9 mouse cellular contexts compared by ENCODE assay signal in genomic region chr10:61272089-61272626, GRCm38 (mm10). TPM values are rescaled to one million over a fixed set of nuclear protein-coding genes. Genes with fewer than 3 reads are reported as not detected.
DNase-seq lines count a peak whose midpoint lies in the region; ATAC-seq and TF ChIP-seq lines count a peak whose summit lies in the region.
"Had no signal": no experiment of that assay in that cellular context is flagged by ENCODE, and none has a peak within 500 bp of the region (broad histone marks: within the 10 kb centered on the region; RNA-seq: fewer than 3 reads in every experiment).

No protein-coding gene starts in this region.

- H3K9me3 ChIP-seq in lung, postnatal 0 days (ENCODE audit: low read length) = no peaks in the 10 kb centered on the region
- H3K9me3 ChIP-seq in stomach, embryonic 15.5 days = no peaks in the 10 kb centered on the region

- peak overlapping the region; percentile 90; the same call in 1 of the 2 replicates for H3K4me2 ChIP-seq in lung, postnatal 0 days (replicated peaks; ENCODE audit: low read depth, low read length)
- peak overlapping the region; percentile 93 for H3K4me2 ChIP-seq in stomach, embryonic 15.5 days

- no peak overlapping the region for H3K9ac ChIP-seq in lung, postnatal 0 days (replicated peaks; ENCODE audit: low read depth)
- no peak overlapping the region for H3K9ac ChIP-seq in stomach, embryonic 15.5 days

- no peak overlapping the region for H3K27ac ChIP-seq in lung, postnatal 0 days (ENCODE audit: low read length)
- H3K27ac ChIP-seq in gastrocnemius, adult 2 months = peak overlapping the region; percentile 76
- no peak overlapping the region for H3K27ac ChIP-seq in stomach, embryonic 15.5 days

- H3K27me3 ChIP-seq in lung, postnatal 0 days (replicated peaks; ENCODE audit: insufficient read depth, low read length) = 0 out of 2 replicates have a peak, but pooled peaks cover 5% of the 10 kb centered on the region
- peaks cover 10% of the 10 kb centered on the region; the same call in 1 of the 2 replicates for H3K27me3 ChIP-seq in stomach, embryonic 15.5 days (replicated peaks)

- TF ChIP-seq EP300 in lung, postnatal 0 days (IDR thresholded peaks at IDR 0.05) = no peak

- ATAC-seq in lung, postnatal 0 days = no peak
- no peak for ATAC-seq in stomach, embryonic 15.5 days (ENCODE audit: insufficient read depth, low FRiP score, low read depth)

- no peaks in the 10 kb centered on the region for H3K36me3 ChIP-seq in lung, postnatal 0 days (ENCODE audit: insufficient read depth, low read length)
- H3K36me3 ChIP-seq in stomach, embryonic 15.5 days = no peaks in the 10 kb centered on the region

- no peaks in the 10 kb centered on the region for H3K4me1 ChIP-seq in lung, postnatal 0 days (ENCODE audit: insufficient read depth, low read depth, low read length)
- H3K4me1 ChIP-seq in lung, adult 2 months (ENCODE audit: control insufficient read depth, insufficient read depth, low read length) = peaks cover 4% of the 10 kb centered on the region; the same call in 1 of the 2 replicates
- H3K4me1 ChIP-seq in stomach, embryonic 15.5 days = peaks cover 13% of the 10 kb centered on the region; the same call in 1 of the 2 replicates

- no peak for TF ChIP-seq POLR2A in lung, adult 2 months (IDR thresholded peaks at IDR 0.05; ENCODE audit: borderline replicate concordance, extremely low read depth, low read depth, low read length)

- intact Hi-C loops in gastrocnemius, adult 2 months (cut with DNase I) = no loop called here
- intact Hi-C loops in heart, postnatal 25 days (cut with DNase I) = no loop called here

- H3K4me3 ChIP-seq in lung, postnatal 0 days (ENCODE audit: low read depth, low read length) = no peak overlapping the region
- no peak overlapping the region for H3K4me3 ChIP-seq in lung, adult 2 months (replicated peaks; ENCODE audit: extremely low read depth, low read depth, low read length)
- peak overlapping the region; percentile 78 for H3K4me3 ChIP-seq in gastrocnemius, adult 2 months
- H3K4me3 ChIP-seq in stomach, embryonic 15.5 days (replicated peaks) = peak overlapping the region; percentile 55; the same call in 1 of the 2 replicates

- DNase-seq in lung, postnatal 0 days (ENCODE audit: low spot score) = peak; percentile 25
- no peak for DNase-seq in lung, adult 2 months
- peak; percentile 60 for DNase-seq in gastrocnemius, adult 2 months
- peak; percentile 43 for DNase-seq in heart, postnatal 25 days (ENCODE audit: low spot score)
- DNase-seq in embryo, embryonic 10.5 days (ENCODE audit: low spot score) = no peak
- no peak for DNase-seq in cerebellum, adult 8-10 months
- DNase-seq: cerebellum, adult 2 months; layer of hippocampus, postnatal 36 days had no signal

- WGBS in lung, postnatal 0 days = 44% methylated on average over 8 of the region's 8 CpGs
- 60% methylated on average over 8 of the region's 8 CpGs for WGBS in lung, adult 2 months
- 50% methylated on average over 8 of the region's 8 CpGs for WGBS in stomach, embryonic 15.5 days

- no peak for TF ChIP-seq CTCF in lung, postnatal 0 days (IDR thresholded peaks at IDR 0.05)
- TF ChIP-seq CTCF in lung, adult 2 months (IDR thresholded peaks at IDR 0.05; ENCODE audit: insufficient read depth, low read length) = no peak
- no peak for TF ChIP-seq CTCF in gastrocnemius, adult 2 months (IDR thresholded peaks at IDR 0.05)

RNA-seq across cellular contexts. Expression of gene Adamts14, which starts 1.1 kb away (rescaled TPM):
- polyA plus RNA-seq in lung, postnatal 0 days (2015; fragmentation: Nextera tagmentation; extraction: Ambion mirVana) = 1.5 and 1.8 TPM in 2 replicates
- 3.6 TPM in 2 replicates for polyA plus RNA-seq in lung, adult 2 months (2012; rRNA removed)
- 1 to 10 TPM in 1 of 2 experiments, under 1 TPM in 1; 0.43 to 1.5 TPM for total RNA-seq in gastrocnemius, adult 2 months (2021)
- 1 to 10 TPM; 1.6 to 2.4 TPM for total RNA-seq in heart, postnatal 25 days (2021)
- polyA plus RNA-seq in stomach, embryonic 15.5 days (2015; fragmentation: Nextera tagmentation; extraction: Ambion mirVana) = 1.0 and 1.2 TPM in 2 replicates

RNA-seq across cellular contexts. Expression of gene Prf1, which starts 25.5 kb away (rescaled TPM):
- 0.08 and 0.17 TPM in 2 replicates for polyA plus RNA-seq in lung, postnatal 0 days (2015; fragmentation: Nextera tagmentation; extraction: Ambion mirVana)
- polyA plus RNA-seq in lung, adult 2 months (2012; rRNA removed) = 6.2 and 8.0 TPM in 2 replicates
- not detected for total RNA-seq in gastrocnemius, adult 2 months (2021)
- total RNA-seq in heart, postnatal 25 days (2021) = not detected
- 0.06 TPM in 1 of 2 replicates, not detected in the other for polyA plus RNA-seq in stomach, embryonic 15.5 days (2015; fragmentation: Nextera tagmentation; extraction: Ambion mirVana)
- total RNA-seq: layer of hippocampus, postnatal 36 days had no signal
- polyA plus RNA-seq: cerebellum, adult 2 months had no signal

Comparison
In these comparisons a context has a peak if more than half of its experiments do, and no peak if none do; other contexts are left out.
1. DNase-seq: peak in lung, postnatal 0 days (single experiment), gastrocnemius, adult 2 months (single experiment) and heart, postnatal 25 days (single experiment); none in lung, adult 2 months (single experiment), embryo, embryonic 10.5 days (single experiment) and cerebellum, adult 8-10 months (single experiment).
2. H3K4me3 ChIP-seq: peak in gastrocnemius, adult 2 months (single experiment) and stomach, embryonic 15.5 days (single experiment); none in lung, postnatal 0 days (single experiment) and lung, adult 2 months (single experiment).